Mouse (Mus musculus): ENCODE results near the gene Tprgl. TPM values are rescaled to one million over a fixed set of nuclear protein-coding genes. Genes with fewer than 3 reads are reported as not detected.
A peak's percentile ranks its signal among the peaks of the same experiment; 100 is the strongest.

Tprgl gene
- total RNA-seq, 2 experiments from 2014 or later: 144 to 149 TPM

GRCm38 (mm10) chr4:154170021-154170420 lies 9.6 kb upstream of the Tprgl start:
- intact Hi-C loops (cut with DNase I): no loop called here

GRCm38 (mm10) chr4:154167053-154167452 lies 6.6 kb upstream of the Tprgl start:
- intact Hi-C loops (cut with DNase I): loop anchor here (2.0 to 10.0 kb wide), 3 partner anchors 40 to 658 kb away; no protein-coding TSS in a partner anchor
- peak in 1 of 2 experiments; percentile 60 for DNase-seq (ENCODE audit: low spot score in 2 of 2)

More at GRCm38 (mm10) chr4:154170021-154170420, 9.6 kb upstream of the Tprgl start:
- no peak for DNase-seq (ENCODE audit: low spot score in 2 of 2)

GRCm38 (mm10) chr4:154163296-154163695 lies 2.8 kb upstream of the Tprgl start:
- DNase-seq (ENCODE audit: low spot score in 2 of 2): peak; percentile 67 to 79

GRCm38 (mm10) chr4:154159961-154160537 lies 417 bp downstream of the Tprgl start:
- DNase-seq (ENCODE audit: low spot score in 2 of 2): peak in 1 of 2 experiments; percentile 34
- intact Hi-C loops (cut with DNase I): loop anchor here (5.0 to 10.0 kb wide), 5 partner anchors 93 to 665 kb away; partner anchors contain the start of gene Arhgef16

More at GRCm38 (mm10) chr4:154163296-154163695, 2.8 kb upstream of the Tprgl start:
- intact Hi-C loops (cut with DNase I): loop anchor here (5.0 to 10.0 kb wide), 3 partner anchors 112 to 662 kb away; partner anchors contain the start of gene Arhgef16

- intact Hi-C loops (cut with DNase I): loop anchor here (5.0 kb wide), 2 partner anchors 92 to 137 kb away; no protein-coding TSS in a partner anchor
- DNase-seq (ENCODE audit: low spot score in 2 of 2): peak; percentile 86 to 91
Observed at GRCm38 (mm10) chr4:154159002-154159401, 1.5 kb downstream of the Tprgl start.

- intact Hi-C loops (cut with DNase I): loop anchor here (5.0 kb wide), 2 partner anchors 91 to 136 kb away; no protein-coding TSS in a partner anchor
- peak in 1 of 2 experiments; percentile 67 for DNase-seq (ENCODE audit: low spot score in 2 of 2)
Observed at GRCm38 (mm10) chr4:154157970-154158662, 2.4 kb downstream of the Tprgl start.

- DNase-seq (ENCODE audit: low spot score in 2 of 2): no peak
- intact Hi-C loops (cut with DNase I): loop anchor here (5.0 kb wide), 2 partner anchors 89 to 134 kb away; no protein-coding TSS in a partner anchor
Observed at GRCm38 (mm10) chr4:154156050-154156449, 4.4 kb downstream of the Tprgl start.

GRCm38 (mm10) chr4:154154104-154154503 lies 6.4 kb downstream of the Tprgl start:
- intact Hi-C loops (cut with DNase I): no loop called here
- no peak for DNase-seq (ENCODE audit: low spot score in 2 of 2)

- no peak for DNase-seq (ENCODE audit: low spot score in 2 of 2)
- intact Hi-C loops (cut with DNase I): no loop called here
Observed at GRCm38 (mm10) chr4:154146342-154146741, 14.1 kb downstream of the Tprgl start.

GRCm38 (mm10) chr4:154144712-154145111 lies 15.8 kb downstream of the Tprgl start:
- intact Hi-C loops (cut with DNase I): no loop called here
- no peak for DNase-seq (ENCODE audit: low spot score in 2 of 2)

- DNase-seq (ENCODE audit: low spot score in 2 of 2): peak; percentile 83 to 89
- intact Hi-C loops (cut with DNase I): no loop called here
Observed at GRCm38 (mm10) chr4:154142211-154143040, 18.0 kb downstream of the Tprgl start, which contains the start of gene Wrap73. TSS of gene Wrap73 (plus strand) at chr4:154142372.

- intact Hi-C loops (cut with DNase I): no loop called here
- DNase-seq (ENCODE audit: low spot score in 2 of 2): no peak
Observed at GRCm38 (mm10) chr4:154141009-154141867, 19.2 kb downstream of the Tprgl start.

- DNase-seq (ENCODE audit: low spot score in 2 of 2): no peak
- intact Hi-C loops (cut with DNase I): no loop called here
Observed at GRCm38 (mm10) chr4:154140213-154141008, 20.1 kb downstream of the Tprgl start.

- intact Hi-C loops (cut with DNase I): no loop called here
- DNase-seq (ENCODE audit: low spot score in 2 of 2): no peak
Observed at GRCm38 (mm10) chr4:154140182-154140212, 20.5 kb downstream of the Tprgl start, which contains the start of gene Trp73. TSS of gene Trp73 (minus strand) at chr4:154140208.

GRCm38 (mm10) chr4:154139671-154140181 lies 20.7 kb downstream of the Tprgl start:
- intact Hi-C loops (cut with DNase I): no loop called here
- DNase-seq (ENCODE audit: low spot score in 2 of 2): no peak

- no peak for DNase-seq (ENCODE audit: low spot score in 2 of 2)
- intact Hi-C loops (cut with DNase I): no loop called here
Observed at GRCm38 (mm10) chr4:154137139-154137538, 23.3 kb downstream of the Tprgl start.

- intact Hi-C loops (cut with DNase I): no loop called here
- no peak for DNase-seq (ENCODE audit: low spot score in 2 of 2)
Observed at GRCm38 (mm10) chr4:154134803-154135202, 25.7 kb downstream of the Tprgl start.

- no peak for DNase-seq (ENCODE audit: low spot score in 2 of 2)
- intact Hi-C loops (cut with DNase I): no loop called here
Observed at GRCm38 (mm10) chr4:154131894-154132293, 28.6 kb downstream of the Tprgl start.
